Mouse (Mus musculus): ENCODE data around the gene Oxgr1. TPM values are rescaled to one million over a fixed set of nuclear protein-coding genes. Genes with fewer than 3 reads are reported as not detected.

Gene Oxgr1
- not detected for total RNA-seq (2018; cell fraction: chromatin; rRNA removed)
- not detected for total RNA-seq (2018; cell fraction: cytosol; rRNA removed)
- total RNA-seq (2018; cell fraction: nucleus; rRNA removed) = not detected
- polyA plus RNA-seq (2018) = not detected in 3 replicates

- H3K4me3 ChIP-seq (ENCODE audit: inconsistent target) = no peak within 1 kb of the TSS
- 94% methylated on average over 17 of the region's 17 CpGs for WGBS (ENCODE audit: missing documents)
- no peaks in the 10 kb centered on the region for H3K79me2 ChIP-seq (ENCODE audit: inconsistent target)
- no peaks in the 10 kb centered on the region for H3K36me3 ChIP-seq (ENCODE audit: inconsistent target)
- no peak within 1 kb of the TSS for H3K27ac ChIP-seq
Observed at GRCm38 (mm10) chr14:120042187-120042820, at the start of gene Oxgr1. Gene Oxgr1 (minus strand): TSS chr14:120042435.

GRCm38 (mm10) chr14:120090401-120090800 is 48.2 kb upstream of the Oxgr1 start:
- Histone ChIP-seq H3K36me3 (ENCODE audit: inconsistent target) (no peaks in the 10 kb centered on the region), H3K27ac (no peak overlapping the region), H3K79me2 (ENCODE audit: inconsistent target) (no peaks in the 10 kb centered on the region), H3K4me3 (ENCODE audit: inconsistent target) (no peak overlapping the region)
- 57% methylated on average over 1 of the region's 1 CpGs for WGBS (ENCODE audit: missing documents)

- WGBS (ENCODE audit: missing documents) = 81% methylated on average over 14 of the region's 14 CpGs
- Histone ChIP-seq H3K36me3 (ENCODE audit: inconsistent target) (no peaks in the 10 kb centered on the region), H3K4me3 (ENCODE audit: inconsistent target) (no peak overlapping the region), H3K79me2 (ENCODE audit: inconsistent target) (no peaks in the 10 kb centered on the region), H3K27ac (no peak overlapping the region)
Observed at GRCm38 (mm10) chr14:120089649-120090360, 47.6 kb upstream of the Oxgr1 start.

GRCm38 (mm10) chr14:120089006-120089648 is 46.9 kb upstream of the Oxgr1 start:
- 94% methylated on average over 7 of the region's 7 CpGs for WGBS (ENCODE audit: missing documents)

GRCm38 (mm10) chr14:120084084-120084667 is 41.9 kb upstream of the Oxgr1 start:
- 93% methylated on average over 9 of the region's 9 CpGs for WGBS (ENCODE audit: missing documents)
- H3K79me2 ChIP-seq (ENCODE audit: inconsistent target) = no peaks in the 10 kb centered on the region
- no peaks in the 10 kb centered on the region for H3K36me3 ChIP-seq (ENCODE audit: inconsistent target)
- H3K4me3 ChIP-seq (ENCODE audit: inconsistent target) = no peak overlapping the region
- no peak overlapping the region for H3K27ac ChIP-seq

More at GRCm38 (mm10) chr14:120089006-120089648, 46.9 kb upstream of the Oxgr1 start:
- Histone ChIP-seq H3K79me2 (ENCODE audit: inconsistent target) (no peaks in the 10 kb centered on the region), H3K36me3 (ENCODE audit: inconsistent target) (no peaks in the 10 kb centered on the region), H3K27ac (no peak overlapping the region), H3K4me3 (ENCODE audit: inconsistent target) (no peak overlapping the region)

GRCm38 (mm10) chr14:120076192-120076591 is 34.0 kb upstream of the Oxgr1 start:
- Histone ChIP-seq H3K36me3 (ENCODE audit: inconsistent target) (no peaks in the 10 kb centered on the region), H3K4me3 (ENCODE audit: inconsistent target) (no peak overlapping the region), H3K27ac (no peak overlapping the region), H3K79me2 (ENCODE audit: inconsistent target) (no peaks in the 10 kb centered on the region)
- 46% methylated on average over 2 of the region's 2 CpGs for WGBS (ENCODE audit: missing documents)

- Histone ChIP-seq H3K36me3 (ENCODE audit: inconsistent target) (no peaks in the 10 kb centered on the region), H3K4me3 (ENCODE audit: inconsistent target) (no peak overlapping the region), H3K27ac (no peak overlapping the region), H3K79me2 (ENCODE audit: inconsistent target) (no peaks in the 10 kb centered on the region)
- WGBS (ENCODE audit: missing documents) = 47% methylated on average over 5 of the region's 5 CpGs
Observed at GRCm38 (mm10) chr14:120075746-120076145, 33.5 kb upstream of the Oxgr1 start.

GRCm38 (mm10) chr14:120074231-120074630 is 32.0 kb upstream of the Oxgr1 start:
- Histone ChIP-seq H3K4me3 (ENCODE audit: inconsistent target) (no peak overlapping the region), H3K79me2 (ENCODE audit: inconsistent target) (no peaks in the 10 kb centered on the region), H3K27ac (no peak overlapping the region), H3K36me3 (ENCODE audit: inconsistent target) (no peaks in the 10 kb centered on the region)

- Histone ChIP-seq H3K4me3 (ENCODE audit: inconsistent target) (no peak overlapping the region), H3K79me2 (ENCODE audit: inconsistent target) (no peaks in the 10 kb centered on the region)
- 51% methylated on average over 9 of the region's 9 CpGs for WGBS (ENCODE audit: missing documents)
Observed at GRCm38 (mm10) chr14:120061096-120061495, 18.9 kb upstream of the Oxgr1 start.

GRCm38 (mm10) chr14:120033454-120033853 is 8.8 kb downstream of the Oxgr1 start:
- Histone ChIP-seq H3K79me2 (ENCODE audit: inconsistent target) (no peaks in the 10 kb centered on the region), H3K4me3 (ENCODE audit: inconsistent target) (no peak overlapping the region), H3K36me3 (ENCODE audit: inconsistent target) (no peaks in the 10 kb centered on the region), H3K27ac (no peak overlapping the region)
- WGBS (ENCODE audit: missing documents) = 36% methylated on average over 1 of the region's 1 CpGs

More at GRCm38 (mm10) chr14:120061096-120061495, 18.9 kb upstream of the Oxgr1 start:
- no peak overlapping the region for H3K27ac ChIP-seq
- H3K36me3 ChIP-seq (ENCODE audit: inconsistent target) = no peaks in the 10 kb centered on the region

GRCm38 (mm10) chr14:120019948-120020347 is 22.3 kb downstream of the Oxgr1 start:
- Histone ChIP-seq H3K79me2 (ENCODE audit: inconsistent target) (no peaks in the 10 kb centered on the region), H3K27ac (no peak overlapping the region), H3K36me3 (ENCODE audit: inconsistent target) (no peaks in the 10 kb centered on the region), H3K4me3 (ENCODE audit: inconsistent target) (no peak overlapping the region)
- 85% methylated on average over 2 of the region's 2 CpGs for WGBS (ENCODE audit: missing documents)

- Histone ChIP-seq H3K79me2 (ENCODE audit: inconsistent target) (no peaks in the 10 kb centered on the region), H3K4me3 (ENCODE audit: inconsistent target) (no peak overlapping the region), H3K36me3 (ENCODE audit: inconsistent target) (no peaks in the 10 kb centered on the region), H3K27ac (no peak overlapping the region)
- WGBS (ENCODE audit: missing documents) = 90% methylated on average over 11 of the region's 11 CpGs
Observed at GRCm38 (mm10) chr14:120009969-120010872, 32.0 kb downstream of the Oxgr1 start.

GRCm38 (mm10) chr14:120005153-120005552 is 37.1 kb downstream of the Oxgr1 start:
- Histone ChIP-seq H3K79me2 (ENCODE audit: inconsistent target) (no peaks in the 10 kb centered on the region), H3K36me3 (ENCODE audit: inconsistent target) (no peaks in the 10 kb centered on the region), H3K4me3 (ENCODE audit: inconsistent target) (no peak overlapping the region), H3K27ac (no peak overlapping the region)
- WGBS (ENCODE audit: missing documents) = 11% methylated on average over 1 of the region's 1 CpGs

- no peaks in the 10 kb centered on the region for H3K79me2 ChIP-seq (ENCODE audit: inconsistent target)
- 92% methylated on average over 7 of the region's 7 CpGs for WGBS (ENCODE audit: missing documents)
Observed at GRCm38 (mm10) chr14:120003661-120004060, 38.6 kb downstream of the Oxgr1 start.

More at GRCm38 (mm10) chr14:120003661-120004060, 38.6 kb downstream of the Oxgr1 start:
- Histone ChIP-seq H3K36me3 (ENCODE audit: inconsistent target) (no peaks in the 10 kb centered on the region), H3K27ac (no peak overlapping the region), H3K4me3 (ENCODE audit: inconsistent target) (no peak overlapping the region)

Data from macrophage (primary cell).